Mouse (Mus musculus) retina, embryonic 14.5 days (tissue): Measurements from ENCODE around the gene Saxo1.

Source experiments
- DNase-seq: peaks from one replicate; pipeline ENCODE4 v3.0.0-alpha.2; 2015; ENCODE audit warnings: low spot score

The Saxo1 gene

DNA sequence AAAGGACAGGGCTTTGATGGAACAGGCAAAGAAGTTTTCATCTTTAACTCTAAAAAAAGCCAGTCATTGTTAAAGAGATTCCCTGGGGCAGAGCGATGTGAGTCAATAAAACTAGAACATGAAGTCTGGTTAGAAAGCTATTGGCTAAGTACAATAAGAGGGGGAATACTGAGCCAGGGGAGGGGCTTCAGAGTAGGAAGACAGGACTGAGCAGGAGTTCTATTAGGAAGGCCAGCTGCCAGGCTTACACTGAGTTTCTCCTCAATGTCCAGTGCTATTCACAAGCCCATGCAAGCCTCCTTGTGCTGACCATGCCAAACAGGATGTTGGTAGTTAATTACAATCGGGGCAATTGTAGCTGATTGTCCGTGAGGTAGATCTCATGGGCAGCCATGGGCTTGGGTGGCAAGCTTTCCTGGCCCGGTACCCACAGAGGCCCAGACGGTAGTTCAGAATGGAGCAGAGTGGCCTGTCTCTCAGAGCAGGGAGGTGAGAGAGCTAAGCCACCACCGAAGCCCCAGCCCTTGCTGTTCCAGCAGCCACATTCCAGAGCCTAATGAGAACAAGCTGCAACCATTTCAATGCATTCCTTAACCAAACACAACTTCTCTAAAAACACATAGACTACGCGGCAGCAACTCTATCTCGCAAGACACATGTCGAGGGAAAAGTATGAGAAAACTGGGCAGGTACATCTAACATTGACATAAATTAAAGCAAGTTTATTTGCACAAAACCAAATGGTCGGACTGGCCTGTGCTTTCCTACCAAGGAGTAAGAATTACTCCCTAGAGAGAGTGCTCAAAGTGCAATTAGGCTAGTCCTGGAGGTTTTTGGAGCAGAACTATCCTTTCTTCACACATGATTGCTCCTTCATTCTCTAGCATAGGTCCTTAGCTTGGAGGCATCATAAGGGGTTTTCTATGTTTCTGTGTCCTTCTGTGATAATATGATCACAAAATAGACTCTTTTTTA lies 30.7 kb downstream of the Saxo1 start:
- peak; percentile 12 for DNase-seq

DNA sequence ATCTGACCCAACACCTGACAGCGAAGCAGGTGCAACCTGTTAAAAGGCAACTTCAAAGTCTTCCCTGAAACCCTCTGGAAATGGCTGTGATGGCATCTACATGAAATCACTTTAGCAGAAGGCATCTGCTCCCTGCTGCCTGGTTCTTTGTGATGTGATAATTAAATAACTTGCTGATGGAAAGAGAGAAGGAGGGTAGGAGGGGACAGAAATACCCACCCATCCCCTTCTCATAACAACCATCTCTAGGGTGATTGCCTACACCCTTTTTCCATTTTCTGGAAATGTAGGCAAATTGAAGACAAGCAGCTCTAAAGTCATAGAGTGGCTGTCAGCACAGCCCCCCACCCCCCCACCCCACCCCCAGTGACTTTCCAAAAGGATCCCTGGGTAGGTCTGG lies 33.6 kb downstream of the Saxo1 start:
- DNase-seq = no peak

DNA sequence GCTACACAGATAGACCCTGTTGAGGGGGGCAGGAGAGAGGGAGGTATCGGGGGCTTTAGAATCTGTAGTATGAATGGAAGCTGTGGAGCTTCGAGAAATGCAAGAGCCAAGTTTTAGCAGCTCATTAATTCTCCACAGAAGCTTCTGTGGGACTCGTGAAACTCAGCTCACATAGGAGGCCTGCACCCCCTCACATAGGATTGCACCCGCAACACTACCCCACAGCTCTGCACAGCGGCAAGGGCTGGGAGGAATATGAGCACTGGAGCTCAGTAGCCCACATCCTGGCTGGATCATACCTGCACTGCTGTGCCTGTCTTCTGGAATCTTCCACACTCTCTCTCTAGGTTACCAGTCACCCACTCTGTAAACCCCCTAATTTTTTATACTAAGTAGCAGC lies 34.4 kb downstream of the Saxo1 start:
- no peak for DNase-seq

DNA sequence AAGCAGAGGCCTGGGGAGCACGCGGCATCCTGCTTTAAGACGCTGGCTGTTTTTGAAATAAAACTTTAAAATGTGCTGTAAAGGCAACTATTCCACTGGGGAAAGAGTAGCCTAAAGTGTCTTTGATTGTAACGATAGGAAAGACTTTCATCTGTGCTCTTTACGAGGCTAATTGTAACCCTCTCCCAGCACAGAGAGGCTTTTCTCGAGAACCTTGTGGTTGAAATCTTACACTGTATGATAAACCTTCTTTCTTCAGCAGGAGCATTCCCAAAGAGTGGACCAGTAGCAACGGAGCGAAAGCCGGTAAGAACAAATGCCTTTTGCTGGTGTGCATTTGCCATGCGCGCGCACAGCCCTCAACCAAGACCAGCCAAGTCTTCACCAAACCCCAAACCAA lies 37.4 kb downstream of the Saxo1 start:
- no peak for DNase-seq

DNA sequence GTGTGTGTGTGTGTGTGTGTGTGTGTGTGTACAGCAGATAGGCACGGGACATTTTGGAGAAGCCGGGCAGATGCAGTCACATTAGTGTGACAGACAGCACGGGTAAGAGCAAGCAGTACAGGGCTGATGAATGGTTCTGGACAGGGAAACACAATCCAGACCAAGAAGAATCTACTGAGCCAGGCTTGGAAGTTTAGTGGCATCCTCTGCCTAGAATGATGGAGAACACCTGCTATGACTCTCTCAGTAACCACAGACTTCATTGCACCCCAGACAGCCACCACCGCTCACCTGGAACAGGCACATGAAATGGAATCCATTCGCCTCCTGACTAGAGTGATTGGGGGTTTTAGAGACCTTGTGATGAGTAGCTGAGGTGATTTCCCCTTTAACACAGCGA lies 38.2 kb downstream of the Saxo1 start:
- DNase-seq = no peak

DNA sequence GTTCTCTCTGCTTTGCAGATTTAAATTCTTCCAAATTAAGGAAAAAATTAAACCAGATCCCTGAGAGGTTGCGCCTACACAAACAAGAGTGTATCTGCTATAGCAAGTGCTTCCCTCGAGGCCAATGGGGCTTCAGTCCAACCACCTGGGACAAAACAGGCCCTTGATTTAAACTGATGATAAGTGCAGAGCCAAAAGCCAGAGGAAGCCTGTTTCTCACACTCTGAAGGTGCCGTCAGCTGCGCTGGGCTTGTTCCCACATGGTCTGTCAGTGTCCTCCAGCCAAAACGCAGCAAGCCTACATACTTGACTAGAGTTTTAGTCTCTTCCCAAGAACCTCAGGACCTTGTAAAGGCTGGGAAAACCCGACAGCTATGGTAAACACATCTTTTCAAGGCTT lies 53.5 kb downstream of the Saxo1 start:
- DNase-seq = no peak

DNA sequence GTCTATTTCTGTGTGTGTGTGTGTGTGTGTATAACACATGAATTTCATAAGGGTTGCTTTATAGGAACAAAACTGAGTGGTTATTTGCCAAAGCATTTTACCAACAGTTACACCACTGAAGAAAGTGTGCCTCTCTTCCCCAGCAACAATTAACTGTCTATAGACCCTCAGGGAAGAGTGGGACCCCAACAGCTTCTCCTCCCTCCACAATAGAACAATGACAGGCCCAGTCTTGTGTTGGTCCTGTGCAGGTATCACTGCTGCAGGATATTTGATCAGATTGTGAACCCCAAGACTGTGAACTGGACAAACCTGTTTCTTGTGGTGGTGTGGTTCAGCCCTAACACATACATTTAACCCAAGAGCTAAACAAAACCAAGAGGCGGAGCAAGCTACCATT lies 58.6 kb downstream of the Saxo1 start:
- no peak for DNase-seq

DNA sequence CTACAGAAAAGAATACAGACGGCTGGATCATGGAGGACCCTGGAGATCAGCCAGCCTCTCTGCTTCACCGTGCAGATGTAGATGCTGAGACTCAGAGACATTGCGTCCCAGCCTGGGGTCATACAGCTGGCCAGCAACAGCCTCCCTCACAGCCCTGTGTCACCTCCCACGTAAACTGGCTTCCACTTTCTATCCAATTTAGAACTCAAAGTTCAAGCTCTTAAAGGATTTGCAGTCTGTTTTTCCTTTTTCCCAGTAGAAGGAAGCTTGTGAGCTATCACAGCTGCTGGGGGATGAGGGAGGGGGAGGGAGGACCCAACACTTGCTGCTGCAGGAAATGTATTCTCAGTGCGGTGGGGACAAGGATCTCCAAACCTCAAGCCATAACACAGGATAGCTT lies 59.4 kb downstream of the Saxo1 start:
- DNase-seq = no peak

DNA sequence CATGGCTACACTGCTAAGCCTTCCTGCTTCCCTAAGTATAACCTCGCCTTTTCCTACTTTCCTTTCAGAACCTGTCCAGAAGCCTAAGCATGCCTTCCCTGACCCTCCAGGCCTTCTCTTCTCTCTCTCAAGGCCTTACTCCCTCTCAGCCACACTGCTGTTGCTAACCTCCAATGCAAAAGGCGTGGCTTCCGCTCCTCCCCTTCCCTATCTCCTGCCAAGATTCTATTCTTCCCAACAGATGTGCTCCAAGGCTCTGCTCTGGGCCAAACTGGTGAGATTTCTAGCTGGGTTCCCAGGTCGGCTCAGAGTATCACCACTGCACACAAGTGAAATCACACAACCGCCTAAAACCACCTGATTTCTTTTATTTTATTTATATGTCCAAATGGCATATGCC lies 69.0 kb downstream of the Saxo1 start:
- DNase-seq = no peak

DNA sequence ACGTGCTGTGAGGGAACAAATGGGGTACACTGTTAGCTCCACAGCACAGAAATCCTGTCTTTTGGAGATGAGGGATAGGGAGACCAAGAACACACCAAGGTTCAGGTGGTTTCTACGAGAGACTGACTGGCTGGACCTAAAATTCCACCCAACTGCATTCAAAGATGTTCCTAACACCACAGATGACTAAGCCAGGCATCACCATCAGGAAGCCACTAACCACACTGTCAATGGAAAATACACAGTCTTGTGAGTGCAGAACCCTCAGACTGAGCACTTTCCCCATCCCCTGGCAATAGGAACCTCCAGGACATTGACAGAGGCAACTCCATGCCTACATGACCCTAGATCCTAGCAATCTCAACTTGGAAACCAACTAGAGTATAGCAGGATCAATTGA lies 71.2 kb downstream of the Saxo1 start:
- no peak for DNase-seq

DNA sequence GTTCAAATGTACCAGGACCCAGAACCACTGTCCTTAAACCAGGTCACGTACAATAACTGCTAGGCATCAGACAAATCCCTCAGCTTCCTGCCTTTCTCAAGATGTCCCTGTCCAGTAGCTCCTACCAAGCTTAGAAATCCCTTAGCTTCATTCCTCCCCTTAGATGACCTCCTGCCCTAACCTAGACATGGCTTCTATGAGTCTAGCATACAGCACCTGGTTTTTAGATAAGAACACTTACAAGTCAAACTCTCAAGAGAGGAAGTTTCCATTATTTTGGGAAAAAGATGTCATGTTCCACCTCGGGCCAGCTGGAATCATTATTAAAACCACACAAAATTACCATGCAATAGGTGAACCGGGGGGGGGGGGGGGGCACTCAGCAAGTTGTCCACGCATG lies 71.6 kb downstream of the Saxo1 start:
- DNase-seq = no peak

DNA sequence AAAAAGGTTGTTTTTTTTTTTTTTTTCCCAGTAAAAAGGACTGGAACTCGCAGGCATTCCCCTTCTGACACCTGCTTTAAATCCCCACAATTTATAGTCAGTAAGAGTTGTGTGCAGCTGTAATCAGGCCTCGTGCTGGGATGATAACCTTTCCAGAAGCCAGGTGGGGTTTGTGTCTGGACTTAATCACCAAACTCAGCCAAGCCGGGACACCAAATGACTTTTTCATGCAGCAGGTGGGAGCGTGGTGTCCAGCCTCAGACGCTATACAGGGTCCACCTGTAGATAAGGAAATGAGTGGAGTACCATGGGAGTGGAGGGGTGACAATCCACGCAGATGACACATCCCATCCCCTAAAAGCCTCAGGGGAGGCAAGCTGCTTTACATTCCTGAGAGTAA lies 73.1 kb downstream of the Saxo1 start:
- DNase-seq = no peak

DNA sequence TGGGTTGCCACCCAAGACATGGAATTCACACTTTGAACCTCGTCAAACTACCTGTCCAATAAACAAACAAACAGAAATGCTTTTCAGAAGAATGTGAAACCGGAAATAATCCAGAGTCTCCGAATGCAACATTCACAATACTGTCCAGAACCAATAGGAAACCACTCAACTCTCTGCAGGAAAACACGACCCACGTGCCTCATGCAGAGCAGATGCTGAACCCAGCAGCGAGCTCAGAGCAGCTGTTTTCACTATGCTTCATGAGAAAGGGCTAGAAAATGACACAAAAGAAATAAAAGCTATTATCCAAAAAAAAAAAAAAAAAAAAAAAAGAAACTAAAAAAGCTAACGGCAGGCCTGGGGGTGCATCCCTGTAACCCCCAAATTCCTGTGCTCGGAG lies 74.4 kb downstream of the Saxo1 start:
- no peak for DNase-seq

DNA sequence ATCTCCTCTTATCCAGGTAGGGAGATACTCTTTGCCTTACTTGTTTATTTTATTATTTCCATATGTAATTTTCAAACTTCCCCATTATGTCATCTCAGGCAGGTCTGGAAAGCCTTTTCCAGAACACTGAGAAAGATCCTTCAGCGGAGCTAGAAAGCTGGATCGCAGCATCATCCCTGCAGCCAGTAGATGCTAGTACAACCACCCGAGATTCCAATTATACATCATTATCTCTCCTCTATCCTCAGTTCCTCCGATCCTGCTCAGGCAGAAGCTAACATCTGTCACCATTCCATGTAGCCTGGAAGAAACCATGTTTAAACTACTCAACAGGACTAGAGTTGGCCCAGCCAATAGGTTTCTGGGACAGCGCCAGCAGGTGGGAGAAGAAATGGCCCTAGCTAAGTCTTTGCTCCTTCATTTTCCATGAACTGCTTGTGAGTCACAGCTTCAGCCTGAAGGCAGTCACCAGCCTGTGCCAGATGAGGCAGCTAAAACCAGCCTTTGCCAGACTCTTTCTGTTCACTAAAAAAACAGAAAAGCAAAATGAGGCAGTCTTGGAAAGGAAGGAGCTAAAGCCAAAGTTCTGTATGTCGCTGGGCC lies 75.0 kb downstream of the Saxo1 start:
- DNase-seq = no peak

DNA sequence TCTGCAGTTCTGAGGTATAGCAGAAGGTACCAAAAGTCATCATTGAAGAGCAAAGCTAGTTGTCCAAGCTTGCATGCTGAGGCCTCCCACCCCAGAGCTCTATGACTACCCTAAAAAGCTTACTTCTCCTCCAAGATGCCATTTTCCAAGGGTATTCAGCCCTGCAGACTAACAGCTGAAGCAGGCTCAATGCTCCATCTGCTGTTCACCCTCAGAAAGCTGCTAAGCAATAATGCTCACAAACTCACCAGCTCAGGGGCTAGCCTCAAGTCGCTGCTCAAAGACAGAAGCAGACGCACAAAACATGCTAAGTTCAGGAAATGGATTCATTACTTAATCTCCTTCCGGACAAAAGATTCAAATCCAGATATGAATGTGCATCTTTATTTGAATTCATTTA lies 77.2 kb downstream of the Saxo1 start:
- peak; percentile 20 for DNase-seq

DNA sequence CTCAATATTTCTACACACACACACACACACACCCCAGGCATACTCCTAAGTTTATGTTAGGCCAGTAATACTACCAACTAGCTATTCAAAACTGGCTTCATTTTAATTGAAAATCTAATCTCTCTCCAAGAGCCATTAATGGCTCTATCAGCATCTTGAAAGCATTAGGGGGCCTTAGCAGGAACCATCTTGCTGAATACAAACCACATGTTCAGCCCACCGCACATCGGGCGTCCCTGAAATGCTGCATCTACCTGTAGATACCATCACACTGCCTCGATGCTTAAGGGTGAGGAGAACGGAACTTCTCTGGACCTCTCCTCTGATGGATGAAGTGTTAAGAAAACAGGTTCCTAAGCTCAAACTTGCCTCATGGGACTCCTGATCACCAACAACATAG lies 93.3 kb downstream of the Saxo1 start:
- no peak for DNase-seq

DNA sequence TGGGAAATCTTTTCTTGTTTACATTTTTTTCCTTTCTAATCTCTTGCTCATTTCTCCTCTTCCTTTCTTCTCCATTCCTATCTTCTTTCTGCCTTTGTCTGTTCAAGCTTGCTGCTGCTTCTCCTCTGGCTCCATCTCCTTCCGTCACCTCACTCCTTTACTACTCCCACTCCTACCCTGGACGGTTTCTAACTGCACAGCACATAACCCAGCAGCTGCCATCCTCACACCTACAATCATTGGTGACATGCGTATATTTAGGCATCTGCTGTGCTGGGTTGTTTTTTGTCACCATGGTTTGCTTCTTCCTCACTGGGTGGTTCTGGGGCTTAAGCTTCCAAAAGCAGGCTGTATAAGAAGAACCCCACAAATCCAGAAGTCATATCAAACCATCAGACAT lies 107.7 kb downstream of the Saxo1 start:
- no peak for DNase-seq

DNA sequence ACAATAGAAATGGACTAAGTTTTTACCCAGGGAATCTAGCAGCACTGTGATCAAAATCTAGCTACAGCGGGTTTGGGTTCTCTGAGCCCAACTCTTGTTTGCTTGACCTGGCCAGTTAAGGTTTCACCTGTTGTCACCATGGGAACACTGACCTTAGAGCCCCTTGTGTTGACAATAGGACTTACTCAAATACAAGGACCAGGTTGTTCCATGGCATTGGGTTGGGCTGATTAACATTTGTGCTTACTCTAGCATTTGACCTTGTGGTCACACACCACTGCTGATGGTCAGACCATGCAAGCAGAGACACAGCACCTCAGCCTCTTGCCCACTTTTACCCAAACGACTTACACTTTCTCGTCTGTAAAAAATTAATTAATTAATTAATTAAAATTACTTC lies 121.8 kb downstream of the Saxo1 start:
- DNase-seq = no peak

DNA sequence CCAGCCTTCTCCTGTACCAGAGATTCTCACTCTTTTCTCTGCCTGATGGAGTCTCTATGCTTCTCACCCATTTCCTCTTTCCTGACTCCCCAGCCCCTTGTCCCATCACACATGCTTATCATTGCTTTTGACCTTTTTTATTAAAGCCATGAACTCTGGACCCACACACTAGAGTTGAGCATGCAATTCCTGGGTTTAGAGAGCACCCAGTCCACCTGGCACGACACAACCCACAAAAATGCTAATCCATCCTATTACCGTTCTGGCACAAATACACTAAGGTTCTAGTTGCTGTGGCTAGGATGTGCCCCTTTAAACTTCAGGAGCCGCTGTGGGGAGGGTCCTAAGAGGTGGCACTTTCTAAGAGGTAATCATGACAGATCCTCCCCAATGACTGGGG lies 122.5 kb downstream of the Saxo1 start:
- DNase-seq = no peak

DNA sequence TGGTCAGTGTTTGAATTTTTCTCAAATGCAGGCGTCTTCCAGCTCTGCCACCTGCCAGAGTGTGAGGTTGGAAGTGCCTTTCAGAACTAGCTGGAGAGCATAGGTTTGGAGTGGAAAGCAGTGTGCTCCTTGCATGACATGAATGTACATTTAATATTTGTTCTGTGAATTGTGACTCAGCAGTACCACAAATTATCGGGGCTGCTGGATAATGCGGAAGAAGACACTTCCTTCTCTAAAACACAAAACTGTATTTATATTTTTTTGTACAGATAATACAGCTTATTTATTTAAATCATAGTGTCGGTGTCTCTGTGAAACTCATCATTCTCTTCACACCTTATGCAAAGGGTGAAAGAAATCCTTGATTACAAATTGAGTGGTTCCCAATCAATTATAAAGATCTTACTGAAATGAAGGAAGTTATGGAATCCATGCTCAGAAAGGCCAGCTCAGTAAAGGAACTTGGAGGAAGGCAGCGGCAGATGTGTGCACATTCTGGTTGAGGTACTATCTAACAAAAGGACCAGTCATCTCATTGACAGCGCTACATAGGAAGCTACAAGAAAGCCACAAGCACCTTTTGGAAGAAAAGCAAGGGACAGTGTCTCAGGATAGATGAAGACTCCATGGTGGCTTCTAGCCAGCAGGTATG lies 129.9 kb downstream of the Saxo1 start:
- no peak for DNase-seq

DNA sequence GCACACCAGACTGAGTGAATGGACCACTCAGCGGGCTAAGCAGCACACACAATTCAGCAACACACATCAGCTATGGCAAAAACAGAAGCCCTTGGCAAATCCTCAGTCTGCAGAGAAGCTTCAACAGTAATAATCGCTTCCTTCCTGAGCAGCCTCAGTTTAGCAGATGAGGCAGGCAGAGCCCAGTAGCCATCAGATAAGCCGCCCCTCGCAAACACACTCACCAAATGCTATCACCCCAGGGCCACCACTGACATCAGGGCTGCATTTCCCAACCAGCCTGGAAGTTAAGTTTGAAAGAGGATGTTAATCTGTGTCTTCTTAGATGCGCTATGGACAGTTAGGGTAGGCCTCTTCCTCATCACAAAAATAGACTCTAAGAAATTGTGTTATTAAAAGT lies 130.8 kb downstream of the Saxo1 start:
- DNase-seq = no peak

DNA sequence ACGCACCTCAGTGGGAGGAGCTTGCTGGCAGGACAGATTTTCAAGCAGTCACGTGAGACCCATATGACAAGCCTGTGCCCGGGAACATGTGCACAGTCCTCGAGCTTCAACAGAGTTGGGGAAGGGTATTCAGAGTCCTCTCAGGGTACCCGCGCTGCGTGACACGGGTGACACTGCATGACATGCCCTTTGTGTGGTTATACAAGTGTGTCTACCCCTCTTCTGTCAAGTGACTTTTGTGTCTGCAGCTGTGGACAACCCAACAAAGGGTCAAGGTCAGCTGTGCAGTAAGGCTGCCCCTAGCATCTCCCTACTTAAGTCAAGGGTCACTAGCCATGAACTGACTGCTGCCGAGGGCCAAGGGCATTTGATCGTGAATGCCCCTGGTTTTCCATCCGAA lies 131.6 kb downstream of the Saxo1 start:
- no peak for DNase-seq

DNA sequence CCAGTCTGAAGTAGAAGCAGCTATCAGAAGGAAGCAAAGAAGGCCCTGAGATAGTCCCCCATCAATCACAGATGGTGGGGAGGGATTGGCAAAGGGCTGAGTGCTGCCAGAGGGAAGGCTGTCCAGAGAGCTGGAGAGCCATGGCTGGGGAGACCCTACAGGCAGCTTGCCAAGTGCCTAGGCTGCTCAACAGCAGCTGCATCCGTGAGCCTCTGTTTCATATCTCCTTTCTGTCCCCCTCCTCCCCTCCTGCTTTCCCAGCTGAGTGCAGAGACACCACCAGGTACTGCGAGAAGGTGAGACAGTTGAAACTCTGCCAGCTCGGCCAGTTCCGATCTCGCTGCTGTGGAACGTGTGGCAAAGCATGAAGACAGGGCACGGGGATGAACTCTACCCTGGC lies 132.5 kb downstream of the Saxo1 start:
- no peak for DNase-seq
